Mouse (Mus musculus): ENCODE results near the gene Eaf2. TPM values are rescaled to one million over a fixed set of nuclear protein-coding genes. Genes with fewer than 3 reads are reported as not detected.
"Not testable (repeated sequence)": the region's sequence is repeated elsewhere in the genome, so short reads cannot be mapped to it uniquely, and the experiment has no call there.

Gene Eaf2
- polyA plus RNA-seq, 1 experiment from 2014 or later: 0.36 TPM

DNA sequence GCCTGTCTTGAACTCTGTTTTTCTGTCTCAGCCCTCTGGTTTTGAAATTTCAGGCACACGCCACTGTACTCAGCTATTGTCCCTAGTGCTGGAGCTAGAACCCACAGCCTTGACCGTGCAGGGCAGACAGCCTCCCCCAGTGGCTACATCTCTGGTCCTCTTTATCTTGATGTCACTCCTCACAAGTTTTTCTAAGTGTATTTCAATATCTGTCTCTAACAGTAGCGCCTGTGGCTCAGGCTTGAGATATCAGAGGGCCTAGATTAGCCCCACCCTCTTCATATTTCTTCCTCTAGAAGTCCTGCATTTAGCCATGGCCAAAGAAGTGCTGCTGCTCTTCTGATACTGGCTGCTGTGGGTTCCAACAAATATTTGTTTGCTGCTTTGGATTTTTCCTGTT is 15.8 kb upstream of the Eaf2 start:
- WGBS: 91% methylated on average over 3 of the region's 3 CpGs
- no peak overlapping the region for H3K27ac ChIP-seq
- H3K9ac ChIP-seq: no peak overlapping the region
- no peak overlapping the region for H3K4me3 ChIP-seq
- H3K4me1 ChIP-seq (replicated peaks): no peaks in the 10 kb centered on the region
- H3K27me3 ChIP-seq: no peaks in the 10 kb centered on the region
- no peak overlapping the region for H3K4me2 ChIP-seq
- ATAC-seq (ENCODE audit: low FRiP score): no peak
- no peaks in the 10 kb centered on the region for H3K9me3 ChIP-seq
- H3K36me3 ChIP-seq: peaks cover 73% of the 10 kb centered on the region

- Histone ChIP-seq H3K4me3 (no peak overlapping the region), H3K9ac (no peak overlapping the region), H3K4me1 (replicated peaks) (peaks cover 8% of the 10 kb centered on the region; the same call in 1 of the 2 replicates), H3K27ac (no peak overlapping the region), H3K36me3 (peaks cover 47% of the 10 kb centered on the region), H3K4me2 (no peak overlapping the region), H3K9me3 (no peaks in the 10 kb centered on the region), H3K27me3 (no peaks in the 10 kb centered on the region)
- no peak for ATAC-seq (ENCODE audit: low FRiP score)
- WGBS: 83% methylated on average over 5 of the region's 5 CpGs
These were observed 12.7 kb upstream of the Eaf2 start for GRCm38 (mm10) chr16:36887546-36887945.

DNA sequence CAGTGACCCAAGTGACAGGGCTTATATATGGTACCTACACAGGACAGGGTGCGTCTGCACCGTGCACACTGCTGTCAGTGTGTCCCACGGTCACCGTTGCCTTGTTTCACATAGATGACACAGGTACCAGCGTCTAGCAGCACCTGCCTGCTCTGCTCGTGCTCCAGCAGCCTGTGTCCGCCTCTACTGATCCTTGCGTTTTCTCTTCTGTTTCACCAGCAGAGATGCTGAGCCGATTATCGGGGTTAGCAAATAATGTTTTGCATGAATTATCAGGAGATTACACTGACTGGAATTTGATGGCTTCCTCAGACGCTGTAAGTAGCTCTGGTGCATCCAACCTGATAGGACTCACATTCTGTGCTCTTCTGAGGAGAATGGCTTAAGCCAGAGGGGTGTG is 11.1 kb upstream of the Eaf2 start:
- WGBS: 92% methylated on average over 11 of the region's 11 CpGs
- H3K36me3 ChIP-seq: peaks cover 32% of the 10 kb centered on the region
- H3K9me3 ChIP-seq: no peaks in the 10 kb centered on the region
- H3K27ac ChIP-seq: no peak overlapping the region
- no peak overlapping the region for H3K4me2 ChIP-seq
- no peak for ATAC-seq (ENCODE audit: low FRiP score)
- peaks cover 8% of the 10 kb centered on the region; the same call in 1 of the 2 replicates for H3K4me1 ChIP-seq (replicated peaks)
- no peak overlapping the region for H3K9ac ChIP-seq
- H3K27me3 ChIP-seq: no peaks in the 10 kb centered on the region
- no peak overlapping the region for H3K4me3 ChIP-seq

GRCm38 (mm10) chr16:36884881-36885280 is 10.1 kb upstream of the Eaf2 start:
- Histone ChIP-seq H3K36me3 (peaks cover 25% of the 10 kb centered on the region), H3K27ac (no peak overlapping the region), H3K4me2 (no peak overlapping the region), H3K9me3 (no peaks in the 10 kb centered on the region), H3K4me1 (replicated peaks) (peaks cover 8% of the 10 kb centered on the region), H3K4me3 (no peak overlapping the region), H3K9ac (no peak overlapping the region), H3K27me3 (no peaks in the 10 kb centered on the region)
- no peak for ATAC-seq (ENCODE audit: low FRiP score)
- 86% methylated on average over 4 of the region's 4 CpGs for WGBS

DNA sequence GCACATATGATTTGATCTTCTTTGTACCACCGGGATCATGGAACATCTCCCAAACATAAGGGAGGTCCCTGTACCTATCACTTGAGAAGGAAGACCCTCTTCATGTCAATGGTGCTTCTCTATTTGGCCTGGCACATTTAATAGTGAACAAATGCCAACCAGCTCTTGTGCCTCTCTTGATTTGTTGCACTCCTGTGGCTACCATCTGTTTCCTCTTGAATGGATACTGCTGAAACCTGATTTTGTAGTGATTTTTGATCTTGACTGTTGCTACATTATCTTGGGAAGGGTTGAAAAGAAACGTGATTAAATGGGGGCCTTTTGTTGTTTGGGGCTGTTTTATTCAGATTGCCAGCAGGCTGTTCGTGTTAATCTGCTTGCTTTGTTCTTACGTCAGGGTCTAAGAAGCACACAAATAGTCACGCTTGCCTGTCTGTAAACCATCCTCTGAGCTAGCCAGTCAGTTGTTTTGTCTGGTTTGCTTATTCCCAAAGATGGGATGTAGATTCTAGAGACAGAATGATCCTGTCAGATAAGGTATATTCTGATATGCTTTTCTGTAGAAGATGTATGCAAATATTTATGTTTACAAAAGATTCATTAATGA is 8.0 kb upstream of the Eaf2 start:
- Histone ChIP-seq H3K27ac (peak overlapping the region; percentile 9; the same call in 1 of the 2 replicates), H3K4me1 (replicated peaks) (peaks cover 19% of the 10 kb centered on the region), H3K27me3 (no peaks in the 10 kb centered on the region), H3K4me2 (no peak overlapping the region), H3K36me3 (peaks cover 9% of the 10 kb centered on the region), H3K9me3 (no peaks in the 10 kb centered on the region), H3K4me3 (no peak overlapping the region), H3K9ac (no peak overlapping the region)
- ATAC-seq (ENCODE audit: low FRiP score): no peak
- 35% methylated on average over 5 of the region's 5 CpGs for WGBS

- no peak overlapping the region for H3K9ac ChIP-seq
- no peak for ATAC-seq (ENCODE audit: low FRiP score)
These were observed 2.5 kb upstream of the Eaf2 start for GRCm38 (mm10) chr16:36877316-36877715.

DNA sequence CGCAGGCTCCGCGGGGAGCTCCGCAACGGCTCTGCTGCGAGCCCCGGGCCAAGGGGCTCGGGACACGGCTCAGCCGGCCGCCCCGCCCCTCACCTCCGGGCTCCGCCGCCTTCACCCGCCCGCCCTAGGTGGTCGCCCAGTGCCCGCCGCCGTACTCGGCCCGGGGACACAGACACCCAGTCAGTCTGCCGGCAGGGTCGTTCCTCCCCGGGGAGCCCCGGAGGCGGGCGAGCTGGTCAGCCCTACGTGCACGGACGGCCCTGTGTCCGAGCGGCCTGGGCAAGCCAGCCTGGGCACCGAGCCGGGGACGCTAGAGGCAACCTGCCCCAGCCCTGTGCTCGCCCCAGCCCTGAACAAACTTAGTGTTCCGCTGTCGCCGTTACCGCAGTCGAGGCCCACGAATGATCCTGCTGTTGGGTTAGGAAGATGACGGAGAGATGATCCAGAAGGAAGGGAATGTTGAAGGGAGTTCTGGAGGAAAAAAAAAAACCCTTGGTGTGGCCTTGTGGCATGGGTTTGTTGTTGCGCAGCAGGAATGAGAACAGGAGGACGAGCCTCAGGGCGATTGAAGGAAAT is 561 bp upstream of the Eaf2 start:
- peaks cover 18% of the 10 kb centered on the region for H3K36me3 ChIP-seq
- H3K4me3 ChIP-seq: peak overlapping the region; percentile 91
- peak; percentile 85 for ATAC-seq (ENCODE audit: low FRiP score)
- peaks cover 31% of the 10 kb centered on the region for H3K4me1 ChIP-seq (replicated peaks)
- under 1% methylated on average over 48 of the region's 48 CpGs for WGBS
- H3K9me3 ChIP-seq: no peaks in the 10 kb centered on the region
- H3K27me3 ChIP-seq: no peaks in the 10 kb centered on the region
- H3K4me2 ChIP-seq: peak overlapping the region; percentile 78
- H3K9ac ChIP-seq: peak overlapping the region; percentile 89
- peak overlapping the region; percentile 87 for H3K27ac ChIP-seq

More at GRCm38 (mm10) chr16:36877316-36877715, 2.5 kb upstream of the Eaf2 start:
- H3K4me1 ChIP-seq (replicated peaks): peaks cover 31% of the 10 kb centered on the region
- no peaks in the 10 kb centered on the region for H3K27me3 ChIP-seq
- peaks cover 5% of the 10 kb centered on the region; the same call in 1 of the 2 replicates for H3K36me3 ChIP-seq
- H3K4me2 ChIP-seq: no peak overlapping the region
- H3K4me3 ChIP-seq: no peak overlapping the region
- H3K27ac ChIP-seq: no peak overlapping the region
- no peaks in the 10 kb centered on the region for H3K9me3 ChIP-seq
- 81% methylated on average over 5 of the region's 5 CpGs for WGBS

DNA sequence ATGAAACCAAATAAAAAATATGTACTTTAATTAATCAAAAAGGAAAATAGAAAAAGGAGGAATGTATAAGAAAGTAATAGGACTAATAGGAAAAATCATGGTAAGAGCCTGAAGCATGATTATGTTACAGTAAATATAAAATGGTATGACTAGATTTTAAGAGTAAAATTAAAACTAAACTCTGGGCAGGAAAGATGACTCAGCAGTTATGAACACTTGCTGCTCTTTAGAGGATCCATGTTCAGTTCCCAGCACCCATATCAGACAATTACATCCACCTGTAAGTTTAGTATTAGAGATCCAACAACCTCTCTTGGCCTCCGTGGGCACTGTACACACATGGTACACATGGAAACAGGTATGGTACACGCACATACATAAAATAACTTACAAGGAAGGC is 5.4 kb downstream of the Eaf2 start:
- Histone ChIP-seq H3K4me1 (replicated peaks) (peaks cover 6% of the 10 kb centered on the region), H3K36me3 (peaks cover 48% of the 10 kb centered on the region), H3K4me3 (no peak overlapping the region), H3K27me3 (no peaks in the 10 kb centered on the region), H3K4me2 (no peak overlapping the region), H3K9ac (no peak overlapping the region), H3K27ac (no peak overlapping the region), H3K9me3 (no peaks in the 10 kb centered on the region)
- 86% methylated on average over 2 of the region's 2 CpGs for WGBS
- ATAC-seq (ENCODE audit: low FRiP score): no peak

- no peaks in the 10 kb centered on the region for H3K4me1 ChIP-seq (replicated peaks)
- H3K9me3 ChIP-seq: no peaks in the 10 kb centered on the region
- no peak for ATAC-seq (ENCODE audit: low FRiP score)
- no peaks in the 10 kb centered on the region for H3K27me3 ChIP-seq
- H3K4me2 ChIP-seq: no peak overlapping the region
- H3K27ac ChIP-seq: no peak overlapping the region
- H3K4me3 ChIP-seq: no peak overlapping the region
- peaks cover 40% of the 10 kb centered on the region for H3K36me3 ChIP-seq
- WGBS: 97% methylated on average over 3 of the region's 3 CpGs
- no peak overlapping the region for H3K9ac ChIP-seq
These were observed 11.2 kb downstream of the Eaf2 start for GRCm38 (mm10) chr16:36863585-36863984.

GRCm38 (mm10) chr16:36851202-36851601 is 23.6 kb downstream of the Eaf2 start:
- no peak overlapping the region for H3K4me2 ChIP-seq
- no peaks in the 10 kb centered on the region for H3K4me1 ChIP-seq (replicated peaks)
- no peak for ATAC-seq (ENCODE audit: low FRiP score)
- H3K36me3 ChIP-seq: peaks cover 31% of the 10 kb centered on the region
- WGBS: 98% methylated on average over 3 of the region's 3 CpGs
- no peak overlapping the region for H3K27ac ChIP-seq
- H3K9ac ChIP-seq: no peak overlapping the region
- no peaks in the 10 kb centered on the region for H3K27me3 ChIP-seq
- no peak overlapping the region for H3K4me3 ChIP-seq
- H3K9me3 ChIP-seq: no peaks in the 10 kb centered on the region

GRCm38 (mm10) chr16:36846894-36847293 is 27.9 kb downstream of the Eaf2 start:
- not testable (repeated sequence) for H3K4me1 ChIP-seq (replicated peaks); H3K4me2 ChIP-seq; H3K9ac ChIP-seq; H3K4me3 ChIP-seq; ATAC-seq (ENCODE audit: low FRiP score); H3K27ac ChIP-seq; H3K27me3 ChIP-seq; H3K9me3 ChIP-seq
- 92% methylated on average over 1 of the region's 1 CpGs for WGBS
- H3K36me3 ChIP-seq: peaks cover 25% of the 10 kb centered on the region

- Histone ChIP-seq H3K4me3 (peak overlapping the region; percentile 89), H3K9me3 (no peaks in the 10 kb centered on the region), H3K9ac (peak overlapping the region; percentile 85), H3K4me1 (replicated peaks) (peaks cover 9% of the 10 kb centered on the region), H3K36me3 (no peaks in the 10 kb centered on the region), H3K4me2 (peak overlapping the region; percentile 78), H3K27ac (peak overlapping the region; percentile 76), H3K27me3 (peaks cover 10% of the 10 kb centered on the region)
- ATAC-seq (ENCODE audit: low FRiP score): peak; percentile 33
- WGBS: 4% methylated on average over 11 of the region's 11 CpGs
These were observed 46.0 kb downstream of the Eaf2 start for GRCm38 (mm10) chr16:36828820-36829219.

Measured in hindbrain, embryonic 13.5 days (tissue).